Comparison of ENCODE assay signal across 8 mouse cellular contexts in genomic region chr12:113142021-113142975, GRCm38 (mm10). TPM values are rescaled to one million over a fixed set of nuclear protein-coding genes. Genes with fewer than 3 reads are reported as not detected.
DNase-seq lines count a peak whose midpoint lies in the region; ATAC-seq and TF ChIP-seq lines count a peak whose summit lies in the region.

No protein-coding gene starts in this region.

- peak; percentile 52 for ATAC-seq in heart, postnatal 0 days (ENCODE audit: insufficient read depth, low read depth)
- peak; percentile 64 for ATAC-seq in lung, embryonic 14.5 days (ENCODE audit: insufficient read depth)
- ATAC-seq in stomach, embryonic 14.5 days (ENCODE audit: insufficient number of reproducible peaks, insufficient read depth, low FRiP score, low read depth), result peak; percentile 29; the same call in 1 of the 2 replicates

- TF ChIP-seq CTCF in heart, postnatal 0 days (IDR thresholded peaks at IDR 0.05; ENCODE audit: low read depth), result peak; percentile 18; the same call in 1 of the 2 replicates
- no peak for TF ChIP-seq CTCF in lung, embryonic 14.5 days (IDR thresholded peaks at IDR 0.05; ENCODE audit: low read depth)

- peak; percentile 75 for TF ChIP-seq EP300 in heart, postnatal 0 days (IDR thresholded peaks at IDR 0.05; ENCODE audit: low read depth)

- H3K4me3 ChIP-seq in heart, postnatal 0 days (ENCODE audit: low read depth, low read length), result peak overlapping the region; percentile 88
- H3K4me3 ChIP-seq in lung, embryonic 14.5 days (ENCODE audit: low read depth, low read length), result peak overlapping the region; percentile 57
- H3K4me3 ChIP-seq in stomach, embryonic 14.5 days (ENCODE audit: low read depth, low read length), result peak overlapping the region; percentile 42; the same call in 1 of the 2 replicates

- H3K36me3 ChIP-seq in heart, postnatal 0 days (replicated peaks; ENCODE audit: control insufficient read depth, insufficient read depth, low read length), result peaks cover 31% of the 10 kb centered on the region
- peaks cover 40% of the 10 kb centered on the region for H3K36me3 ChIP-seq in lung, embryonic 14.5 days (ENCODE audit: insufficient read depth)
- H3K36me3 ChIP-seq in stomach, embryonic 14.5 days (ENCODE audit: control insufficient read depth, insufficient read depth, low read length), result peaks cover 7% of the 10 kb centered on the region

- DNase-seq in right cerebral cortex, postnatal 10 days (ENCODE audit: low spot score in 2 of 2), result peak; percentile 81 to 86
- no peak for DNase-seq in right cerebral cortex, postnatal 14 days
- peak; percentile 85 for DNase-seq in fibroblast of lung, adult 2 months (ENCODE audit: low read depth)
- peak; percentile 97 for DNase-seq in heart, postnatal 0 days (ENCODE audit: low spot score)
- DNase-seq in kidney, postnatal 25 days, result peak; percentile 85 to 93
- DNase-seq in lung, embryonic 14.5 days, result peak; percentile 87
- DNase-seq in thymus, adult 18-20 months, result no peak

- 2% methylated on average over 15 of the region's 15 CpGs for WGBS in heart, postnatal 0 days
- 13% methylated on average over 15 of the region's 15 CpGs for WGBS in lung, embryonic 14.5 days
- WGBS in stomach, embryonic 14.5 days, result 16% methylated on average over 15 of the region's 15 CpGs

- peak overlapping the region; percentile 95 for H3K9ac ChIP-seq in heart, postnatal 0 days (replicated peaks; ENCODE audit: low read depth, low read length)
- H3K9ac ChIP-seq in lung, embryonic 14.5 days, result peak overlapping the region; percentile 59
- no peak overlapping the region for H3K9ac ChIP-seq in stomach, embryonic 14.5 days (replicated peaks; ENCODE audit: low read depth, low read length)

- peaks cover 50% of the 10 kb centered on the region for H3K4me1 ChIP-seq in heart, postnatal 0 days (ENCODE audit: control insufficient read depth, insufficient read depth)
- H3K4me1 ChIP-seq in lung, embryonic 14.5 days (ENCODE audit: insufficient read depth), result peaks cover 30% of the 10 kb centered on the region
- peaks cover 32% of the 10 kb centered on the region for H3K4me1 ChIP-seq in stomach, embryonic 14.5 days (ENCODE audit: control insufficient read depth, insufficient read depth, low read length)

- H3K4me2 ChIP-seq in heart, postnatal 0 days (ENCODE audit: low read depth, low read length), result peak overlapping the region; percentile 91
- H3K4me2 ChIP-seq in lung, embryonic 14.5 days, result peak overlapping the region; percentile 77
- H3K4me2 ChIP-seq in stomach, embryonic 14.5 days (replicated peaks; ENCODE audit: low read depth, low read length), result peak overlapping the region; percentile 61

- H3K27ac ChIP-seq in heart, postnatal 0 days (ENCODE audit: low read depth), result peak overlapping the region; percentile 98
- peak overlapping the region; percentile 89 for H3K27ac ChIP-seq in lung, embryonic 14.5 days (ENCODE audit: low read depth)
- H3K27ac ChIP-seq in stomach, embryonic 14.5 days (ENCODE audit: low read length), result peak overlapping the region; percentile 59

- H3K27me3 ChIP-seq in heart, postnatal 0 days (ENCODE audit: control insufficient read depth, insufficient read depth, low read length), result no peaks in the 10 kb centered on the region
- no peaks in the 10 kb centered on the region for H3K27me3 ChIP-seq in lung, embryonic 14.5 days (ENCODE audit: insufficient read depth, low read length)
- peaks cover 3% of the 10 kb centered on the region; the same call in 1 of the 2 replicates for H3K27me3 ChIP-seq in stomach, embryonic 14.5 days (ENCODE audit: control insufficient read depth, insufficient read depth, low read length)

- no peaks in the 10 kb centered on the region for H3K9me3 ChIP-seq in heart, postnatal 0 days (replicated peaks; ENCODE audit: control insufficient read depth, low read length)
- H3K9me3 ChIP-seq in lung, embryonic 14.5 days (ENCODE audit: low read depth, low read length), result no peaks in the 10 kb centered on the region
- no peaks in the 10 kb centered on the region for H3K9me3 ChIP-seq in stomach, embryonic 14.5 days (ENCODE audit: control insufficient read depth, low read depth, low read length)

RNA-seq across cellular contexts. Expression of gene Crip2, which starts 2.3 kb away (rescaled TPM):
- total RNA-seq in heart, postnatal 0 days (2014; rRNA removed; ENCODE audit: low replicate concordance), result 1,394 and 1,556 TPM in 2 replicates
- 2,321 and 2,395 TPM in 2 replicates for polyA plus RNA-seq in heart, postnatal 0 days (2015; fragmentation: Nextera tagmentation; extraction: Ambion mirVana)
- 266 and 273 TPM in 2 replicates for polyA plus RNA-seq in lung, embryonic 14.5 days (2014; fragmentation: Nextera tagmentation; extraction: Ambion mirVana)
- 118 and 124 TPM in 2 replicates for polyA plus RNA-seq in stomach, embryonic 14.5 days (2014; fragmentation: Nextera tagmentation; extraction: Ambion mirVana)

RNA-seq across cellular contexts. Expression of gene Crip1, which starts 3.8 kb away (rescaled TPM):
- total RNA-seq in heart, postnatal 0 days (2014; rRNA removed; ENCODE audit: low replicate concordance), result 286 and 487 TPM in 2 replicates
- 831 and 871 TPM in 2 replicates for polyA plus RNA-seq in heart, postnatal 0 days (2015; fragmentation: Nextera tagmentation; extraction: Ambion mirVana)
- polyA plus RNA-seq in lung, embryonic 14.5 days (2014; fragmentation: Nextera tagmentation; extraction: Ambion mirVana), result 237 and 267 TPM in 2 replicates
- 233 and 261 TPM in 2 replicates for polyA plus RNA-seq in stomach, embryonic 14.5 days (2014; fragmentation: Nextera tagmentation; extraction: Ambion mirVana)

RNA-seq across cellular contexts. Expression of gene Tedc1, which starts 13.9 kb away (rescaled TPM):
- 6.7 and 16.5 TPM in 2 replicates for total RNA-seq in heart, postnatal 0 days (2014; rRNA removed; ENCODE audit: low replicate concordance)
- polyA plus RNA-seq in heart, postnatal 0 days (2015; fragmentation: Nextera tagmentation; extraction: Ambion mirVana), result 4.5 and 4.9 TPM in 2 replicates
- 35.1 and 35.4 TPM in 2 replicates for polyA plus RNA-seq in lung, embryonic 14.5 days (2014; fragmentation: Nextera tagmentation; extraction: Ambion mirVana)
- 29.2 and 34.7 TPM in 2 replicates for polyA plus RNA-seq in stomach, embryonic 14.5 days (2014; fragmentation: Nextera tagmentation; extraction: Ambion mirVana)

RNA-seq across cellular contexts. Expression of gene Tmem121, which starts 43.4 kb away (rescaled TPM):
- total RNA-seq in heart, postnatal 0 days (2014; rRNA removed; ENCODE audit: low replicate concordance), result 0.97 and 4.8 TPM in 2 replicates
- polyA plus RNA-seq in heart, postnatal 0 days (2015; fragmentation: Nextera tagmentation; extraction: Ambion mirVana), result 1.2 TPM in 2 replicates
- 4.3 and 6.1 TPM in 2 replicates for polyA plus RNA-seq in lung, embryonic 14.5 days (2014; fragmentation: Nextera tagmentation; extraction: Ambion mirVana)
- 6.3 and 7.2 TPM in 2 replicates for polyA plus RNA-seq in stomach, embryonic 14.5 days (2014; fragmentation: Nextera tagmentation; extraction: Ambion mirVana)

RNA-seq across cellular contexts. Expression of gene Mta1, which starts 44.2 kb away (rescaled TPM):
- total RNA-seq in heart, postnatal 0 days (2014; rRNA removed; ENCODE audit: low replicate concordance), result 26.3 and 32.0 TPM in 2 replicates
- 10.9 and 11.8 TPM in 2 replicates for polyA plus RNA-seq in heart, postnatal 0 days (2015; fragmentation: Nextera tagmentation; extraction: Ambion mirVana)
- 22.8 and 24.1 TPM in 2 replicates for polyA plus RNA-seq in lung, embryonic 14.5 days (2014; fragmentation: Nextera tagmentation; extraction: Ambion mirVana)
- 18.7 and 21.8 TPM in 2 replicates for polyA plus RNA-seq in stomach, embryonic 14.5 days (2014; fragmentation: Nextera tagmentation; extraction: Ambion mirVana)

Comparison
In these comparisons a context has a peak if more than half of its experiments do, and no peak if none do; other contexts are left out.
1. DNase-seq: peak in right cerebral cortex, postnatal 10 days (2 of 2), fibroblast of lung, adult 2 months (single experiment), heart, postnatal 0 days (single experiment), kidney, postnatal 25 days (2 of 2) and lung, embryonic 14.5 days (single experiment); none in right cerebral cortex, postnatal 14 days (single experiment) and thymus, adult 18-20 months (0 of 2).
2. Peak in every context shown above with its lines, with median percentiles within 50 percentile points of each other: ATAC-seq, H3K27ac ChIP-seq, H3K4me2 ChIP-seq and H3K4me3 ChIP-seq.